Mouse (Mus musculus): ENCODE data around the gene Gm3404.
"Not testable (repeated sequence)": the region's sequence is repeated elsewhere in the genome, so short reads cannot be mapped to it uniquely, and the experiment has no call there.

The Gm3404 gene

DNA sequence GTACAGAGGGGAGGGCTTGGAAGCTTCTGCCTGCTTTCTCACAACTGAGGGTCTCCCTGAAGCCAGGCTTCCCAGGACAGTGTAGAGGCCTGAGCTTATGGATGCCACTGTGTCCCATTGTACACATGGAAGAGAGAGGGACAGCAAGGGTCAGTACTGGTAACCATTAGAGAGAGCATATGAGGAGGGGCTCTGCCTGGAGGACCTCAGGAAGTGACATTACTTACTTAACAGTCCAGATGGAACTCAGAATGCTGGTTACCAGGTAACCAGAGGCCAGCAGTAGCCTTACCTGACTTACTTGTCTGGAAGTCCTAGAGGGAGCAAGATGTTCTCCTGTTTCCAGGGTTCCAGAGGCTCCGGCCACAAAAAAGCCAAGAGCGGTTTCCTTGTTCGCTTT is at the start of gene Gm3404:
TSS of gene Gm3404 (plus strand) at position 301 of the 400 bp plus-strand sequence.
- not testable (repeated sequence) for DNase-seq

DNA sequence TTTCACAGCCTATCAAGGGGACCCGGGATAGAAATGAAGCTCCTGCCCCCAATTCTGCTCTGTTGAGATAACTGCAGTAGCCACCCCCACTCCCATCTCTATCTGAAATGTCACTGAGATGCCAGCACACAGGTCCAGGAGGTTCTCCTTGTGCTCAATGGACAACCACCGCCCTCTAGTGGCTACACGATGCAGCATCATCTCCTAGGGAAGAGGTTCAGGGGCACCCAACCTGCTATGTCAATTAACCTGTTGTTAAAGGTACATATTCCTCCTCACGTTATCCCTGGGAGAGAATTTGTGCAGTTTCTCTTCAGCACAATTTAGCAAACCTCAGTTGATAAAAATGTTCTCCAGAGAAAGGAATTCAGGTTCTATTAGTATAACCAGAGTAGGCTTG is 46.0 kb upstream of the Gm3404 start:
- DNase-seq: peak; percentile 49

DNA sequence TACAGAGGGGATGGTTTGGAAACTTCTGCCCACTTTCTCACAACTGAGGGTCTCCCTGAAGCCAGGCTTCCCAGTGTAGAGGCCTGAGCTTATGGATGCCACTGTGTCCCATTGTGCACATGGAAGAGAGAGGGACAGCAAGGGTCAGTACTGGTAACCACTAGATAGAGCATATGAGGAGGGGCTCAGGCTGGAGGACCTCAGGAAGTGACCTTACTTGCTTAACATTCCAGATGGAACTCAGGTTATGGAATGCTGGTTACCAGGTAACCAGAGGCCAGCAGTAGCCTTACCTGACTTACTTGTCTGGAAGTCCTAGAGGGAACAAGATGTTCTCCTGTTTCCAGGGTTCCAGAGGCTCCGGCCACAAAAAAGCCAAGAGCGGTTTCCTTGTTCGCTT is 43.9 kb upstream of the Gm3404 start, which contains the start of gene Gm6408:
TSS of gene Gm6408 (plus strand) at position 301 of the 400 bp plus-strand sequence.
- not testable (repeated sequence) for DNase-seq

DNA sequence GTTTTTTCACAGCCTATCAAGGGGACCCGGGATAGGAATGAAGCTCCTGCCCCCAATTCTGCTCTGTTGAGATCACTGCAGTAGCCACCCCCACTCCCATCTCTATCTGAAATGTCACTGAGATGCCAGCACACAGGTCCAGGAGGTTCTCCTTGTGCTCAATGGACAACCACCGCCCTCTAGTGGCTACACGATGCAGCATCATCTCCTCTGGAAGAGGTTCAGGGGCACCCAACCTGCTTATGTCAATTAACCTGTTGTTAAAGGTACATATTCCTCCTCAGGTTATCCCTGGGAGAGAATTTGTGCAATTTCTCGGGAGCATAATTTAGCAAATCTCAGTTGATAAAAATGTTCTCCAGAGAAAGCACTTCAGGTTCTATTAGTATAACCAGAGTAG is 36.6 kb upstream of the Gm3404 start:
- DNase-seq: peak; percentile 47

DNA sequence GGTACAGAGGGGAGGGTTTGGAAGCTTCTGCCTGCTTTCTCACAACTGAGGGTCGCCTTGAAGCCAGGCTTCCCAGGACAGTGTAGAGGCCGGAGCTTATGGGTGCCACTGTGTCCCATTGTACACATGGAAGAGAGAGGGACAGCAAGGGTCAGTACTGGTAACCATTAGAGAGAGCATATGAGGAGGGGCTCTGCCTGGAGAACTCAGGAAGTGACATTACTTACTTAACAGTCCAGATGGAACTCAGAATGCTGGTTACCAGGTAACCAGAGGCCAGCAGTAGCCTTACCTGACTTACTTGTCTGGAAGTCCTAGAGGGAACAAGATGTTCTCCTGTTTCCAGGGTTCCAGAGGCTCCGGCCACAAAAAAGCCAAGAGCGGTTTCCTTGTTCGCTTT is 34.5 kb upstream of the Gm3404 start, which contains the start of gene Gm6370:
TSS of gene Gm6370 (plus strand) at position 301 of the 400 bp plus-strand sequence.
- not testable (repeated sequence) for DNase-seq

DNA sequence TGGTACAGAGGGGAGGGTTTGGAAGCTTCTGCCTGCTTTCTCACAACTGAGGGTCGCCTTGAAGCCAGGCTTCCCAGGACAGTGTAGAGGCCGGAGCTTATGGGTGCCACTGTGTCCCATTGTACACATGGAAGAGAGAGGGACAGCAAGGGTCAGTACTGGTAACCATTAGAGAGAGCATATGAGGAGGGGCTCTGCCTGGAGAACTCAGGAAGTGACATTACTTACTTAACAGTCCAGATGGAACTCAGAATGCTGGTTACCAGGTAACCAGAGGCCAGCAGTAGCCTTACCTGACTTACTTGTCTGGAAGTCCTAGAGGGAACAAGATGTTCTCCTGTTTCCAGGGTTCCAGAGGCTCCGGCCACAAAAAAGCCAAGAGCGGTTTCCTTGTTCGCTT is 23.5 kb upstream of the Gm3404 start, which contains the start of gene 4930449I24Rik:
TSS of gene 4930449I24Rik (plus strand) at position 301 of the 400 bp plus-strand sequence.
- not testable (repeated sequence) for DNase-seq

DNA sequence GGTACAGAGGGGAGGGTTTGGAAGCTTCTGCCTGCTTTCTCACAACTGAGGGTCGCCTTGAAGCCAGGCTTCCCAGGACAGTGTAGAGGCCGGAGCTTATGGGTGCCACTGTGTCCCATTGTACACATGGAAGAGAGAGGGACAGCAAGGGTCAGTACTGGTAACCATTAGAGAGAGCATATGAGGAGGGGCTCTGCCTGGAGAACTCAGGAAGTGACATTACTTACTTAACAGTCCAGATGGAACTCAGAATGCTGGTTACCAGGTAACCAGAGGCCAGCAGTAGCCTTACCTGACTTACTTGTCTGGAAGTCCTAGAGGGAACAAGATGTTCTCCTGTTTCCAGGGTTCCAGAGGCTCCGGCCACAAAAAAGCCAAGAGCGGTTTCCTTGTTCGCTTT is 11.8 kb upstream of the Gm3404 start, which contains the start of gene Gm3402:
TSS of gene Gm3402 (plus strand) at position 301 of the 400 bp plus-strand sequence.
- not testable (repeated sequence) for DNase-seq

DNA sequence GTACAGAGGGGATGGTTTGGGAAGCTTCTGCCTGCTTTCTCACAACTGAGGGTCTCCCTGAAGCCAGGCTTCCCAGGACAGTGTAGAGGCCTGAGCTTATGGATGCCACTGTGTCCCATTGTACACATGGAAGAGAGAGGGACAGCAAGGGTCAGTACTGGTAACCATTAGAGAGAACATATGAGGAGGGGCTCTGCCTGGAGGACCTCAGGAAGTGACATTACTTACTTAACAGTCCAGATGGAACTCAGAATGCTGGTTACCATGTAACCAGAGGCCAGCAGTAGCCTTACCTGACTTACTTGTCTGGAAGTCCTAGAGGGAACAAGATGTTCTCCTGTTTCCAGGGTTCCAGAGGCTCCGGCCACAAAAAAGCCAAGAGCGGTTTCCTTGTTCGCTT is 11.7 kb downstream of the Gm3404 start, which contains the start of gene Gm3409:
TSS of gene Gm3409 (plus strand) at position 301 of the 400 bp plus-strand sequence.
- DNase-seq: not testable (repeated sequence)

DNA sequence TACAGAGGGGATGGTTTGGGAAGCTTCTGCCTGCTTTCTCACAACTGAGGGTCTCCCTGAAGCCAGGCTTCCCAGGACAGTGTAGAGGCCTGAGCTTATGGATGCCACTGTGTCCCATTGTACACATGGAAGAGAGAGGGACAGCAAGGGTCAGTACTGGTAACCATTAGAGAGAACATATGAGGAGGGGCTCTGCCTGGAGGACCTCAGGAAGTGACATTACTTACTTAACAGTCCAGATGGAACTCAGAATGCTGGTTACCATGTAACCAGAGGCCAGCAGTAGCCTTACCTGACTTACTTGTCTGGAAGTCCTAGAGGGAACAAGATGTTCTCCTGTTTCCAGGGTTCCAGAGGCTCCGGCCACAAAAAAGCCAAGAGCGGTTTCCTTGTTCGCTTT is 30.2 kb downstream of the Gm3404 start, which contains the start of gene Gm3415:
TSS of gene Gm3415 (plus strand) at position 301 of the 400 bp plus-strand sequence.
- DNase-seq: not testable (repeated sequence)

DNA sequence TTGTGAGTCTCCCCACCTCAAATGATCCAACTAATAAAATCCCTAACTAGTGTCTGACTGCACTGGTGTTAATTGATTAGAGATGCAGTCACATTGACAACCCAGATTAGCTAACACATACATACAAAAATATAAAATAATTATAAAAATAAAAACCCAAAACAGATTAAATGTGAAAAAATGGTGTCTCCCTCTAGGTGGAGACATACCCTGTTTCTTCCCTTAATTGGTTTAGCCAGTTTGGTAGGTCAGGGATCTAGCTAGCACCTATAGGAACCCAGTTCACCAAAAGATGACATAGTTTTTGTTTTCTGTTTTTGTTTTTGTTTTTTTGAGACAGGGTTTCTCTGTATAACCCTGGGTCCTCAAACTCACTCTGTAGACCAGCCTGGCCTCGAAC is 38.7 kb downstream of the Gm3404 start:
- DNase-seq: no peak

DNA sequence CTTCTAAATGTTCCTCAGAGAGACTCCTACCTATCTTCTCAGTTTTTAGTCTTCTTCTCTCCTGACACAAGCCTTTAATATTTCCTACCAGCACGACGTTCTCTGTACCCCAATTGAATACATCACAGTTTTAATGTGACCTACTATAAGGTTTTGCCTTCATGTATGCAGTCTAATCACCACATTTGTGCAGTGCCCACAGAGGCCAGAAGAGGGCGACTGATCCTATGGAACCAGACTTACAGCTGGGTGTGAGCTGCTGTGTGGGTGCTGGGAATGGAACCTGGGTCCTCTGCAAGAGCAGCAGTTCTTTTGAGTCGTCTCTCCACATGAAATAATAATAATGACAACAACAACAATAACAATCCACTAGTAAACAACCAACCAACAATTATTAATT is 41.5 kb downstream of the Gm3404 start:
- no peak for DNase-seq

DNA sequence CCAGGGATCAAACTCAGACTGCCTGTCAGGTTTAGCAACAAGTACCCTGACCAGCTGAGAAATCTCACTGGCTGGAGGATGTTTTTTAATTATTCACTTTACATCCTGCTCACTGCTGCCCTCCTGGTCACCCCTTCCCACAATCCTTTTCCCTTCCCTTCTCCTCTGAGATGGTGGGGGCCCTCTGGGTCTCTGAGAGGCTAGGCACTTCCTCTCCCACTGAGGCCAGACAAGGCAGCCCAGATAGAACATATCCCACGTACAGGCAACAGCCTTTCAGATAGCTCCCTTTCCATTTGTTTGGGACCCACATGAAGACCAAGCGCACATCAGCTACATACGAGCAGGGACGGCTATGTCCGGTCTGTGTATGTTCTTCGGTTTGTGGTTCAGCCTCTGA is 44.6 kb downstream of the Gm3404 start:
- not testable (repeated sequence) for DNase-seq

DNA sequence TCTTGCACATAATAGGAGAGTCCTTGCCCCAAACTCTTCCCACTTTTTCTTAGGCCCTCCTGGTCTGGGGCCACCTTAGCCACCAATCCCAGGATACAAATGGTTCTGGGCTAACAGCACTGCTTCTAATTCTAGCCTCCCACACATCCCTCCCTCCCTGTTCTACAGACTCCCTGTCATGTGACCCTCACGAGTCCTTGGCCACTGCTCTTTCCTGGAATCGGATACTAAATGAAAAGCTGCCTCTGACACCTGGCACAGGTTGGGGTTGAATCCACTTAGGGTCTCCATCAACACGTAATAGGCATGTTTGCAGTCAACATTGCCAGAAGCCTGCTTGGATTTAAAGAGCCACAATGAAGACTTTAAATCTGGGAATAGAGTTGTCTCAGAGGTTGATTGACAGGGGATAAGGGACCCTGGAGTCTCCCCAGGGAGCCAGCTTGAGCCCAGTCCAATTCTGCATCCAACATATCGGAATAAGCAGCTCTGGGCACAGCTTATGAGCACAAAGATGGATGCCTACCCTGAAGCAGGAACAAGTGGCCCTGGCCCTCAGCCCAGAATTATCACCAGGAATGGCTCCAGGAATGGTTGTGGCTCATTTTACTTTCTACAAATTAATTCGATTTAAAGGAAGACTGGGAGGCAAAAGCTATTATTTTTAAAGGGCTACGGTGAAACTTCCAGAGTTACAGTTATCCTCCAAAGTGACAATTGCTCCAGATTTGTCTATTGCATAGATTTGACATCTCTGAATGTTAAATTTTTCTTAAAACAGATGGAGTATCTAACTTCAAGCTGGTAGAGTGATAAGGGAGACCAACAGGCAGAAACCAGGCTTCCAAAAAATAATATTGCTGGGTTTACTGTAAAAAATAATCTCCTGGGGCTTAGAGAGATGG is 46.5 kb downstream of the Gm3404 start:
- not testable (repeated sequence) for DNase-seq

DNA sequence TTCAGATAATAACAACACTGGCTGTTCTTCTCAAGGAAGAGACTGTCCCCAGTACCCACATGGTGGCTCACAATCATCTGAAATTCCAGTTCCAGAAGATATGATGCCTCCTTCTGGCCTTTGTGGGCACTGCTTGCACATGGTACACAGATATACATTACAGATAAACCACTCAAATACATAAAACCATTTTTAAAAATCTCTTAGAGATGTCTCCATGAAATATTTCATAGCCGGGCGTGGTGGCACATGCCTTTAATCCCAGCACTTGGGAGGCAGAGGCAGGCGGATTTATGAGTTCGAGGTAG is 47.1 kb downstream of the Gm3404 start:
- DNase-seq: not testable (repeated sequence)

DNA sequence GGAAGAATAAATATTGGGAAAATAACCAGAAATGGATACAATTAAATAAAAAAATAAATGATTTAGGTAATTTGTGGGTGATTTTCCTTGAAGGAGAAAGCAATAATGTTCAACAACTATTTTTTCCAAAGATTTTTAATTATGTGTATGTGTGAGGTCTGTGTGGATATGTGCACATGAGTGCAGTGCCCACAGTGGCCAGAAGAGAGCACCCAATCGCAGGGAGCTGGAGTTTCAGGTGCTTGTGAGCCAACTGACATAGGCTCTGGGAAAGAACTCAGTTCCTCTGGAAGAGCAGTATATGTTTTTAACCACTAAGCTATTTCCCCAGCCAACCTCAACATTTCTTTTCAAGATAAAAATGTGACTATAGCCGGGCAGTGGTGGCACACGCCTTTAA is 51.1 kb downstream of the Gm3404 start:
- no peak for DNase-seq

Data from kidney, adult 18-20 months (tissue).